In genomic region chr7:59229183-59229911, GRCm38 (mm10) we compare ENCODE assay signal across 8 mouse cellular contexts. TPM values are rescaled to one million over a fixed set of nuclear protein-coding genes. Genes with fewer than 3 reads are reported as not detected.
DNase-seq lines count a peak whose midpoint lies in the region; ATAC-seq and TF ChIP-seq lines count a peak whose summit lies in the region.

No protein-coding gene starts in this region.

- peak; percentile 65 for ATAC-seq in heart, embryonic 15.5 days (replicated peaks; ENCODE audit: insufficient number of reproducible peaks, insufficient read depth, low FRiP score, low read depth)
- ATAC-seq in lung, embryonic 15.5 days (ENCODE audit: borderline replicate concordance, extremely low read depth, low FRiP score, low TSS enrichment): peak; percentile 72

- H3K4me3 ChIP-seq in E14TG2a.4 (replicated peaks; ENCODE audit: low read length): peak overlapping the region; percentile 94
- H3K4me3 ChIP-seq in bone marrow, adult 2 months (replicated peaks; ENCODE audit: control insufficient read depth, low read depth, low read length): peak overlapping the region; percentile 87
- peak overlapping the region; percentile 93 for H3K4me3 ChIP-seq in forebrain, embryonic 10.5 days
- H3K4me3 ChIP-seq in heart, embryonic 15.5 days: peak overlapping the region; percentile 92
- H3K4me3 ChIP-seq in lung, embryonic 15.5 days: peak overlapping the region; percentile 98

- peak overlapping the region; percentile 95 for H3K27ac ChIP-seq in bone marrow, adult 2 months (ENCODE audit: control insufficient read depth, insufficient read depth, low read depth, low read length, poor library complexity)
- peak overlapping the region; percentile 98 for H3K27ac ChIP-seq in forebrain, embryonic 10.5 days
- H3K27ac ChIP-seq in heart, embryonic 15.5 days: peak overlapping the region; percentile 98
- peak overlapping the region; percentile 97 for H3K27ac ChIP-seq in lung, embryonic 15.5 days

- H3K27me3 ChIP-seq in E14TG2a.4 (ENCODE audit: insufficient read depth, low read length): no peaks in the 10 kb centered on the region
- H3K27me3 ChIP-seq in forebrain, embryonic 10.5 days (ENCODE audit: poor library complexity, severe bottlenecking): no peaks in the 10 kb centered on the region
- H3K27me3 ChIP-seq in heart, embryonic 15.5 days: no peaks in the 10 kb centered on the region
- H3K27me3 ChIP-seq in lung, embryonic 15.5 days: no peaks in the 10 kb centered on the region

- H3K4me2 ChIP-seq in heart, embryonic 15.5 days: peak overlapping the region; percentile 69
- H3K4me2 ChIP-seq in lung, embryonic 15.5 days: peak overlapping the region; percentile 57

- TF ChIP-seq POLR2A in bone marrow, adult 2 months (IDR thresholded peaks at IDR 0.05; ENCODE audit: borderline replicate concordance, control insufficient read depth, low read depth, low read length): no peak

- WGBS in bone marrow, adult 2 months: under 1% methylated on average over 52 of the region's 52 CpGs
- WGBS in forebrain, embryonic 10.5 days: under 1% methylated on average over 50 of the region's 52 CpGs
- under 1% methylated on average over 43 of the region's 52 CpGs for WGBS in heart, embryonic 15.5 days
- WGBS in lung, embryonic 15.5 days: under 1% methylated on average over 22 of the region's 52 CpGs

- H3K4me1 ChIP-seq in E14TG2a.4 (replicated peaks; ENCODE audit: low read depth, low read length): peaks cover 14% of the 10 kb centered on the region
- H3K4me1 ChIP-seq in bone marrow, adult 2 months (ENCODE audit: control insufficient read depth, insufficient read depth, low read length): no peaks in the 10 kb centered on the region
- H3K4me1 ChIP-seq in forebrain, embryonic 10.5 days: peaks cover 18% of the 10 kb centered on the region
- H3K4me1 ChIP-seq in heart, embryonic 15.5 days (replicated peaks): peaks cover 14% of the 10 kb centered on the region
- H3K4me1 ChIP-seq in lung, embryonic 15.5 days: no peaks in the 10 kb centered on the region

- DNase-seq in forebrain, embryonic 10.5 days (ENCODE audit: extremely low spot score, low spot score): peak; percentile 66
- peak; percentile 16 for DNase-seq in layer of hippocampus, adult 9-10 months (ENCODE audit: low spot score)
- DNase-seq in retina, postnatal 7 days (ENCODE audit: low read depth, low spot score): peak; percentile 31
- peak; percentile 77 for DNase-seq in urinary bladder, adult 2 months (ENCODE audit: low spot score)

- no peaks in the 10 kb centered on the region for H3K36me3 ChIP-seq in E14TG2a.4 (ENCODE audit: insufficient read depth, low read length)
- H3K36me3 ChIP-seq in forebrain, embryonic 10.5 days (replicated peaks): no peaks in the 10 kb centered on the region
- no peaks in the 10 kb centered on the region for H3K36me3 ChIP-seq in heart, embryonic 15.5 days
- no peaks in the 10 kb centered on the region for H3K36me3 ChIP-seq in lung, embryonic 15.5 days

- peak overlapping the region; percentile 98 for H3K9ac ChIP-seq in heart, embryonic 15.5 days
- peak overlapping the region; percentile 99 for H3K9ac ChIP-seq in lung, embryonic 15.5 days

- TF ChIP-seq CTCF in E14TG2a.4 (conservative IDR thresholded peaks at IDR 0.05; ENCODE audit: low read length): no peak
- TF ChIP-seq CTCF in bone marrow, adult 2 months (IDR thresholded peaks at IDR 0.05; ENCODE audit: control insufficient read depth, insufficient read depth, low read length): no peak

- H3K9me3 ChIP-seq in E14TG2a.4 (ENCODE audit: low read length): no peaks in the 10 kb centered on the region
- H3K9me3 ChIP-seq in forebrain, embryonic 10.5 days: no peaks in the 10 kb centered on the region
- H3K9me3 ChIP-seq in heart, embryonic 15.5 days (replicated peaks): no peaks in the 10 kb centered on the region
- H3K9me3 ChIP-seq in lung, embryonic 15.5 days: no peaks in the 10 kb centered on the region

RNA-seq across cellular contexts. Expression of gene Ube3a, which starts 0.8 kb away (rescaled TPM):
- 13.4 and 35.1 TPM in 2 replicates for polyA plus RNA-seq in bone marrow, adult 2 months (2011; ENCODE audit: insufficient read depth, insufficient read length, low replicate concordance, missing spikeins)
- polyA plus RNA-seq in forebrain, embryonic 10.5 days (2016; fragmentation: Nextera tagmentation; extraction: Ambion mirVana): 96.7 and 105 TPM in 2 replicates
- polyA plus RNA-seq in heart, embryonic 15.5 days (2015; fragmentation: Nextera tagmentation; extraction: Ambion mirVana): 101 and 121 TPM in 2 replicates
- 116 and 125 TPM in 2 replicates for polyA plus RNA-seq in lung, embryonic 15.5 days (2015; fragmentation: Nextera tagmentation; extraction: Ambion mirVana)
- 15.9 and 21.4 TPM in 2 replicates for polyA plus RNA-seq in urinary bladder, adult 2 months (2012; rRNA removed)

Comparison
In these comparisons a context has a peak if more than half of its experiments do, and no peak if none do; other contexts are left out.
1. Peak in every context shown above with its lines: DNase-seq, ATAC-seq, H3K4me3 ChIP-seq and H3K27ac ChIP-seq.
2. DNase-seq: peak in every context shown above with its lines; median percentile 77 in urinary bladder, adult 2 months; 66 in forebrain, embryonic 10.5 days; 31 in retina, postnatal 7 days; 16 in layer of hippocampus, adult 9-10 months.